Mouse (Mus musculus) left cerebral cortex, adult 8-10 months (tissue): ENCODE results near the gene C1rl. TPM values are rescaled to one million over a fixed set of nuclear protein-coding genes. Genes with fewer than 3 reads are reported as not detected.

Experiments used
- total RNA-seq, 4 experiments: library from RNA; stranded (reverse); gene quantifications; 2 replicates each; pipeline ENCODE4 v1.2.4; 2022

Gene C1rl
- total RNA-seq, 4 experiments from 2014 or later, result 0.19 to 0.49 (median 0.45) TPM

Other genes with a start within 250 kb of the C1rl start
- 1 to 10 TPM; 1.6 to 2.7 (median 2.1) TPM for gene Cd163, start 188.5 kb upstream of the C1rl start, total RNA-seq
- 10 to 100 TPM; 53.0 to 56.3 (median 53.8) TPM for gene Pex5, start 78.0 kb upstream of the C1rl start, total RNA-seq
- 100 to 1,000 TPM; 331 to 359 (median 336) TPM for gene Clstn3, start 28.3 kb upstream of the C1rl start, total RNA-seq
- gene C1ra, start 19.3 kb downstream of the C1rl start, total RNA-seq, result 1 to 10 TPM; 1.7 to 2.2 (median 1.9) TPM
- gene C1s1, start 49.2 kb downstream of the C1rl start, total RNA-seq, result 1 to 10 TPM in 3 of 4 experiments, under 1 TPM in 1; 0.93 to 3.0 (median 1.2) TPM
- not detected for gene C1rb, start 77.2 kb downstream of the C1rl start, total RNA-seq
- under 1 TPM in 3 of 4 experiments, not detected in 1; 0.22 to 0.23 (median 0.23) TPM for gene C1s2, start 143.0 kb downstream of the C1rl start, total RNA-seq
- 10 to 100 TPM; 22.6 to 34.6 (median 26.1) TPM for gene Lpcat3, start 169.9 kb downstream of the C1rl start, total RNA-seq
- 10 to 100 TPM; 41.0 to 48.1 (median 43.4) TPM for gene Emg1, start 219.1 kb downstream of the C1rl start, total RNA-seq
- gene Phb2, start 219.2 kb downstream of the C1rl start, total RNA-seq, result 100 to 1,000 TPM; 111 to 126 (median 116) TPM
- 10 to 100 TPM in 2 of 4 experiments, 1 to 10 TPM in 2; 2.3 to 15.0 (median 7.9) TPM for gene Ptpn6, start 245.6 kb downstream of the C1rl start, total RNA-seq
- 100 to 1,000 TPM; 301 to 323 (median 310) TPM for gene Grcc10, start 248.3 kb downstream of the C1rl start, total RNA-seq